Mouse (Mus musculus): ENCODE measurements around the gene Snx14. TPM values are rescaled to one million over a fixed set of nuclear protein-coding genes. Genes with fewer than 3 reads are reported as not detected.
A peak's percentile ranks its signal among the peaks of the same experiment; 100 is the strongest.
"Not testable (repeated sequence)": the region's sequence is repeated elsewhere in the genome, so short reads cannot be mapped to it uniquely, and the experiment has no call there.

Snx14 gene
- total RNA-seq (2021), result 50.8 and 66.7 TPM in 2 replicates
- long read RNA-seq, transcript Snx14-207 (29 exons, 3,082 nt), result minor isoform, 6 of 62 reads
- long read RNA-seq, transcript Snx14-204 (28 exons, 3,109 nt), result major isoform, 40 of 62 reads
- long read RNA-seq, partial matches to known transcripts, result 2 of 62 reads
- long read RNA-seq, other reads (novel, unspliced or antisense), result 14 of 62 reads

GRCm38 (mm10) chr9:88438555-88439237 lies at the start of gene Snx14:
TSS of gene Snx14 (minus strand) at chr9:88438958.
- peak; percentile 99 for DNase-seq

- peak; percentile 13 for DNase-seq
These were observed 45.8 kb upstream of the Snx14 start for GRCm38 (mm10) chr9:88484531-88484930.

GRCm38 (mm10) chr9:88482829-88483396 lies 44.2 kb upstream of the Snx14 start:
- peak; percentile 89 for DNase-seq

GRCm38 (mm10) chr9:88482230-88482828 lies 43.6 kb upstream of the Snx14 start, which contains the start of gene Syncrip:
TSS of gene Syncrip (minus strand) at chr9:88482574.
- peak; percentile 95 for DNase-seq

- DNase-seq, result peak; percentile 40
These were observed 43.0 kb upstream of the Snx14 start for GRCm38 (mm10) chr9:88481791-88482160.

DNA sequence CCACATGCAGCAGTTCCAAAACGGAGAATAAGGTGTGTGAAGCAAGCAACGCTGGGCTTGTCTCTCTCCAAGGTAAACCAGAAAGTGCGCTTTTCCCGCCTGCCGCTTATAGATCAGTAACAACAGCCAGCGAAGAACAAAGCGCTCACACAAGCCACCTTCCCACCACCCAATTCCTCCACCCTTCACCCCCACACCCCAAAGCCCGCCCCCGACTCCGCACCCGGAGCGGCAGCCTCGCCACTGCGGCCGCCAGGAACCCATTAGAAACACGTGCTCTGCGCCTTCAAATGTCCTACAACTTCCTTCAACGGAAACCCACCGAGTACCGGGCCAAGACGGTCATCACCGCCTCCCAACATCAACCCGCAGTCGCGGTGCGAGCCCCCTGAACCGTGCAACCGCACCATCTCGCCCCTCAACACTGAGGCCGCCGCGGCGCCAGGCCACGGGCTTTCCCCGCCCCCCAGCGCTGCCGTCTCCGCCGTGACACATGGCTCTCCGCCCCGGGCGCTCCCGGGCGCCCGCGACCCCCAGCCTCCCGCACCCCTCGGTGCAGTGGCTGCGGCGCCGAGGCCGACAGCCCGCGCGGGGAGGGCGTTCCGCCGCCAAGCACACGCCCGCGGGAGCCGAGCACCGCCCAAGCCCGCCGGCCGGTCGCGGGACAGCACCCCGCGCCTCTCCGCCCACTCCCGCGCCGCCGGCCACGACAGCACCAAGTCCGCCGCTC lies 42.5 kb upstream of the Snx14 start:
- DNase-seq, result peak; percentile 56

- DNase-seq, result no peak
These were observed 41.4 kb upstream of the Snx14 start for GRCm38 (mm10) chr9:88480120-88480519.

DNA sequence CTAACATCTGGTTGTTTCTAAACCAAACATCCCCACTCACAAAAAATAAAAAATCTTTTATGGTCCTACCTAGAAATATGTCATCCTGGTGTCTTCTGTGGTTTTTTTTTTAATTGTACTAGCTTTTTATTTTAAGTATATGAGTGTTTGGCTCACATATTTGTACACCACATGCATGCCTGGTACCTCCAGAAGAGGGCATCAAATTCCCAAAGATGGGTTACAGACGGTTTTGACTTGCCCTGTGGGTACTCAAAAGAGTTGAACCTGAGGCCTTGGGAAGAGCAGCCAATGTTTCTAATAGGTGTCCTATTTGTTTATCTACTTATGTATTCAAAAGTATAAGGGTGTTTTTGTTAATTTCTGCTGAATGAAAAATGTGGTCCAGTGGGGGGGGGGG lies 37.4 kb upstream of the Snx14 start:
- no peak for DNase-seq

DNA sequence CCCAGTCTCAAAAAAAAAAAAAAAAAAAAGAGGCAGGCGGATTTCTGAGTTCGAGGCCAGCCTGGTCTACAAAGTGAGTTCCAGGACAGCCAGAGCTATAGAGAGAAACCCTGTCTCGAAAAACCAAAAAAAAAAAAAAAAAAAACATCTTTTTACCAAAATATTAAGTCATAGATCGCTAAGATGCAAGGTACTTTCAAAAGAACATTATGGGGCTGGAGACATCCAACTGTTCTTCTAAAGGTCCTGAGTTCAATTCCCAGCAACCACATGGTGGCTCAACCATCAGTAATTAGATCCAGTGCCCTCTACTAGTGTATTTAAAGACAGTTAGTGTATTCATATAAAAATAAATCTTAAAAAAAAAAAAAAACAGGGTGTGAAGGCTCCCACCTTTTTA lies 22.3 kb upstream of the Snx14 start:
- not testable (repeated sequence) for DNase-seq

DNA sequence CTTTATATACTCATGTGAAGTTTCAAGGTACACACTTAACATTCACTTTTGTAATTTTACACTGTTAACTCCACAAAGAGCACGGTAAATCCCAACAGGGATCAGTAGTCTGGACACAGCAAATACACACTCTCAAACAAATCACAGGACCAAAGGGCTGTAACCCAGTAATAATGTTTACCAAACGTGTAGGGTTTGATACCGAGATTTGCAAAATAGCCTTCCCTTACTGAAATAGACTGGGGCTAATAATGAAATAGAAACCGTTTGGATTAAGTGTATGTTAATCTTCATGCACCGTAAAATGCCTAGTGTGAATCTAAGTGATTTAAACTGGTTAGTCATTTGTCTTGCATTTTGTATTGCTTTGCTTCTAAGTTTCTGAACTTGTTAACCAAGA lies 1.2 kb upstream of the Snx14 start:
- DNase-seq, result no peak

DNA sequence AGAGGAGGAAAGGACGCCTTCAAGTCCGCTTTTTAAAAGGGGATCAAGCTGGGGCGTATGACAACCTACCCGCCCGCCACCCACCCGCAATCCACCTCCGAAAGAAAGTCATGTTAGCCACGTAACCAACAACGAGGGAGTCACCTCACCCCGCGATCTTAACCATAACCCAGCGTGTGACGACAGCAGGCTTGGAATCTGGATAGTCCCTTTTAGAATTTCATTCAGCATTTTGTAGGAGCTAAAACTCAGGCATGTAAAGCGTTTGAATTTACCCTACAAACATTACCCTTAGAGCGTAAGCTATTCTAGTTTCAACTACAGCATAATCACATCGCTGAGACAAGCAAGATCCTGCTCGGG lies 461 bp upstream of the Snx14 start:
- DNase-seq, result no peak

GRCm38 (mm10) chr9:88438237-88438554 lies 562 bp downstream of the Snx14 start:
- DNase-seq, result no peak

GRCm38 (mm10) chr9:88437342-88438236 lies 1.2 kb downstream of the Snx14 start:
- DNase-seq, result no peak

DNA sequence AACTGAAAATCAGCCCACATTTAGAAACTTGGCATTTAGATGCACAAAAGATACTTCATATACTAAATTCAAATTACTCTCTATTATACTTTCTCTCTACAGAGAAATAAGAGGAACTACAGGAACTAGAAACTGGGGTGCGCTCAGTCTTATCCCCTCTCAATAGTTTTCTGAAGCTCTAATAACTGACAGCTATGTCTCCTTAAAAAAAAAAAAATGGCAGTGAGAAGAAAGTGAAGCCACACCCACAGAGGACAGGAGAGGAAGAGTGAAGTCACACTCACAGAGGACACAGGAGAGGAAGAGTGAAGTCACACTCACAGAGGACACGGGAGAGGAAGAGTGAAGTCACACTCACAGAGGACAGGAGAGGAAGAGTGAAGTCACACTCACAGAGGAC lies 14.4 kb downstream of the Snx14 start:
- DNase-seq, result no peak

DNA sequence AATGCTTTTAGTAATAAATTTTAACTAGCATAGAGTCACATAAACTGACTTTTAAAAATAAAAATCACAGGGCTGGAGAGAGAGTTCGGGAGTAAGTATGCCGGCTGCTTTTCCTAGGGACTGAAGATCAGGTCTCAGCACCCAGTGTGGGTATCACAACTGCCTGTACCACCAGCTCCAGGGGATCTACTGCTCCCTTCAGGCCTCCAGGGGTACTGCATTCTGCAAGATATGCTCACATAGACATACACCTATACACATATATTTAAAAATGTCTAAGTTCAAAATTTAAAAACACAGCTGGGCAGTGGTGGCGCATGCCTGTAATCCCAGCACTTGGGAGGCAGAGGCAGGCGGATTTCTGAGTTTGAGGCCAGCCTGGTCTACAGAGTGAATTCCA lies 16.3 kb downstream of the Snx14 start:
- no peak for DNase-seq

- DNase-seq, result no peak
These were observed 22.0 kb downstream of the Snx14 start for GRCm38 (mm10) chr9:88416752-88417151.

DNA sequence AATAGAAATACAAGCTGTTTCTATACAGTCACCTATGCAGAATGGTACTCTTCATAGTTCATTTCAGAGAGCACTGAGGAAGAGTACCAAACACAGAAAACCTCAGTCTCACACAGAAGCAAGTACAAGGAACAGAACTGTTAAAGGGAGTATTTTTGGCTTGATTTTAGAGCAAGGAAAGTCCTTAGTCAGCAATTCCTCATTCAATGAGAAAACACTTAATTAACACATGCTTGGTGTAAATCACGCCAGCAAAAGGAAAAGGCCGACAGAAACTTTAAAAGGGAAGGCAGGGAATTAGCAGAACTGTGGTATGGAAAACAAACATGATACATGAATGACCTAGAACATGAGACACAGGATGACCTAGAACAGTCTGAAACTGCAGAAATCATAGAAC lies 28.8 kb downstream of the Snx14 start:
- DNase-seq, result no peak

- DNase-seq, result no peak
These were observed 34.2 kb downstream of the Snx14 start for GRCm38 (mm10) chr9:88404515-88404914.

GRCm38 (mm10) chr9:88404088-88404487 lies 34.7 kb downstream of the Snx14 start:
- DNase-seq, result no peak

DNA sequence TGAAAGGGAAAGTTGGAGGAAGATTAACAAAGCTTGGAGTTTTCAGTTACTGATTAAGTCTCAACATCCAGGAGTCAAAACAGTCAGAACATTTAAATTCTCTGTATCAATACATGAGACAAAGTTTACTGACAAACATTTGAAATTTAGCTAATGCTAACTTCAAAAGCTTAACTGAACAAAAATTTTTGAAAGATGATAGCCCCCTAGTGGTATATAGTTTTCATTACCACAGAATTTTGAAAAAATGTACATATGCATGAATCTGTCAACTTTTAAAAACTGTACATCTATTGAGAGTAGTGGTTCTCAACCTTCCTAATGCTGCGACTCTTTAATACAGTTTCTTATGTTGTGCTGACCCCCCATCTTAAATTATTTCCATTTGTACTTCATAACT lies 40.3 kb downstream of the Snx14 start:
- no peak for DNase-seq

DNA sequence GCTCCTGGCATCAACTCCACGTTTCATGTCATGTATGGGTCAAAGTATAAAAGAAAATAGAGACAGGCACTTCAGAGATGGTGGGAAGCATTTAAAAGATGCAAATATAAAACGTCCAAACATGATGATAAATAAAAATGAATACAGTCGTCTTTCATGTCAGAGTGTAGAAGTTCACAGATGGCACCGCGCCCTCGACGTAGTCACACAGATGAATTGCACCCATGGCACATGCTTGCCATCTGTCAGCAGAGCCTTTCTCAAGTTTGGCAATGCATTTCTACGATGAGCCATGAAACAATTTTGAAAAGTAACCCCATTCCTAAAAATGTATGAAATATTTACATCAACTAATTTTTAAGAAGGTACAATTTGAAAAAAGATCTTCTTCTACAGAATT lies 43.9 kb downstream of the Snx14 start:
- DNase-seq, result no peak

GRCm38 (mm10) chr9:88388826-88389225 lies 49.9 kb downstream of the Snx14 start:
- no peak for DNase-seq

All from adrenal gland, postnatal 25 days (tissue).